Mouse (Mus musculus) small intestine, adult 2 months (tissue): ENCODE measurements around the gene Pax8.

Experiments
- CTCF ChIP-seq: fragments of 200-500 bp; IDR thresholded peaks from 2 replicates; pipeline ENCODE4 v1.5.1; 2012; ENCODE audit warnings: low read depth, mild to moderate bottlenecking, control low read depth, inconsistent platforms, low read length, moderate library complexity, mixed read lengths; ENCODE audit not compliant: insufficient replicate concordance, insufficient read length; ENCODE audit errors: extremely low read depth
- POLR2A ChIP-seq: fragments of 200-500 bp; IDR thresholded peaks from 2 replicates; pipeline ENCODE4 v1.6.1; 2012; ENCODE audit warnings: low read depth, mild to moderate bottlenecking, control low read depth, inconsistent platforms, low read length, moderate library complexity

GRCm38 (mm10) chr2:24435699-24436098 lies 39.7 kb downstream of the Pax8 start:
- TF ChIP-seq CTCF (no peak), POLR2A (no peak)
